In genomic region chr15:80070095-80070644, GRCm38 (mm10) we compare ENCODE assay signal across 16 mouse cellular contexts. TPM values are rescaled to one million over a fixed set of nuclear protein-coding genes. Genes with fewer than 3 reads are reported as not detected.
DNase-seq lines count a peak whose midpoint lies in the region; ATAC-seq lines count a peak whose summit lies in the region.
"Had no signal": no experiment of that assay in that cellular context is flagged by ENCODE, and none has a peak within 500 bp of the region (broad histone marks: within the 10 kb centered on the region; RNA-seq: fewer than 3 reads in every experiment).

No protein-coding gene starts in this region.

- no peak overlapping the region for H3K4me2 ChIP-seq in heart, embryonic 14.5 days (ENCODE audit: low read length)
- H3K4me2 ChIP-seq: hindbrain, embryonic 15.5 days had no signal

- 42% methylated on average over 8 of the region's 8 CpGs for WGBS in heart, embryonic 14.5 days

- H3K36me3 ChIP-seq in heart, embryonic 14.5 days (ENCODE audit: control insufficient read depth, insufficient read depth, low read length), result no peaks in the 10 kb centered on the region
- H3K36me3 ChIP-seq: hindbrain, embryonic 15.5 days had no signal

- H3K9me3 ChIP-seq in heart, embryonic 14.5 days (ENCODE audit: control insufficient read depth, low read length), result no peaks in the 10 kb centered on the region
- H3K9me3 ChIP-seq: hindbrain, embryonic 15.5 days had no signal

- H3K4me1 ChIP-seq in heart, embryonic 14.5 days (ENCODE audit: control insufficient read depth in 2 of 2, insufficient read depth in 2 of 2, low read length in 2 of 2), result peaks cover 8 to 16% of the 10 kb centered on the region in 2 experiments
- H3K4me1 ChIP-seq: hindbrain, embryonic 15.5 days had no signal

- H3K9ac ChIP-seq in heart, embryonic 14.5 days (ENCODE audit: low read length), result peak overlapping the region; percentile 46; the same call in 1 of the 2 replicates
- H3K9ac ChIP-seq: hindbrain, embryonic 15.5 days had no signal

- H3K27me3 ChIP-seq in heart, embryonic 14.5 days (ENCODE audit: control insufficient read depth, insufficient read depth, low read length), result no peaks in the 10 kb centered on the region
- H3K27me3 ChIP-seq: hindbrain, embryonic 15.5 days had no signal

- no peak for ATAC-seq in heart, embryonic 14.5 days (ENCODE audit: insufficient number of reproducible peaks, insufficient read depth, low FRiP score, low read depth)
- ATAC-seq in inflammation-experienced regulatory T-cells, adult 6 months, result no peak
- ATAC-seq: midbrain, embryonic 16.5 days had no signal

- H3K4me3 ChIP-seq in heart, embryonic 14.5 days (ENCODE audit: control insufficient read depth in 1 of 2, insufficient read depth in 1 of 2, low read depth in 1 of 2, low read length in 2 of 2), result no peak overlapping the region
- H3K4me3 ChIP-seq: hindbrain, embryonic 15.5 days had no signal

- DNase-seq in heart, adult 9 months (ENCODE audit: low spot score in 2 of 2), result no peak
- DNase-seq in lung, postnatal 10 days, result peak; percentile 54
- DNase-seq in lung, postnatal 14 days, result no peak
- peak; percentile 54 for DNase-seq in ZHBTc4 (ENCODE audit: low read depth, low spot score)
- no peak for DNase-seq in gastrocnemius, postnatal 4 days (ENCODE audit: low spot score in 2 of 2)
- DNase-seq: cerebellum, postnatal 25 days; gastrocnemius, postnatal 14 days; kidney, adult 11 months; kidney, postnatal 25 days; layer of hippocampus, adult 9-11 months; right cerebral cortex, postnatal 25 days had no signal

- H3K27ac ChIP-seq in heart, embryonic 14.5 days (replicated peaks in 1 of 2; ENCODE audit: control insufficient read depth in 1 of 2, insufficient read depth in 1 of 2, low read depth in 2 of 2, low read length in 2 of 2), result peak overlapping the region; percentile 47 to 50; a peak in 3 of 4 replicates
- H3K27ac ChIP-seq: hindbrain, embryonic 15.5 days had no signal

RNA-seq across cellular contexts. Expression of gene Syngr1, which starts 21.0 kb away (rescaled TPM):
- polyA plus RNA-seq in heart, embryonic 14.5 days (2014; fragmentation: Nextera tagmentation; extraction: Ambion mirVana), result 40.7 and 44.5 TPM in 2 replicates
- polyA plus RNA-seq in inflammation-experienced regulatory T-cells, adult 6 months (2017; shearing (Covaris generic)), result 1 to 10 TPM in 1 of 3 experiments, under 1 TPM in 1, not detected in 1; 0.77 to 1.7 TPM
- total RNA-seq in gastrocnemius, postnatal 4 days (2021), result 1 to 10 TPM; 8.7 to 8.8 TPM

RNA-seq across cellular contexts. Expression of gene Rpl3, which starts 21.5 kb away (rescaled TPM):
- 763 and 822 TPM in 2 replicates for polyA plus RNA-seq in heart, embryonic 14.5 days (2014; fragmentation: Nextera tagmentation; extraction: Ambion mirVana)
- 1,000 to 10,000 TPM; 2,844 to 4,969 (median 3,861) TPM for polyA plus RNA-seq in inflammation-experienced regulatory T-cells, adult 6 months (2017; shearing (Covaris generic))
- total RNA-seq in gastrocnemius, postnatal 4 days (2021), result 100 to 1,000 TPM; 475 to 533 TPM

RNA-seq across cellular contexts. Expression of gene Pdgfb, which starts 55.4 kb away (rescaled TPM):
- polyA plus RNA-seq in heart, embryonic 14.5 days (2014; fragmentation: Nextera tagmentation; extraction: Ambion mirVana), result 4.9 and 5.2 TPM in 2 replicates
- 1 to 10 TPM; 1.4 to 2.1 (median 2.1) TPM for polyA plus RNA-seq in inflammation-experienced regulatory T-cells, adult 6 months (2017; shearing (Covaris generic))
- 10 to 100 TPM; 51.5 to 52.8 TPM for total RNA-seq in gastrocnemius, postnatal 4 days (2021)
- total RNA-seq: megakaryocyte progenitor cell, adult 5-6 weeks had no signal

Comparison
In these comparisons a context has a peak if more than half of its experiments do, and no peak if none do; other contexts are left out.
1. DNase-seq: peak in lung, postnatal 10 days (single experiment) and ZHBTc4 (single experiment); none in heart, adult 9 months (0 of 2), lung, postnatal 14 days (single experiment) and gastrocnemius, postnatal 4 days (0 of 2).
2. RNA of gene Syngr1, which starts 21.0 kb away (polyA plus RNA-seq): 40.7 to 44.5 TPM in heart, embryonic 14.5 days; 0.77 to 1.7 TPM in inflammation-experienced regulatory T-cells, adult 6 months; every median in the first group is over 10 times any median in the second.